8 mouse cellular contexts compared by ENCODE assay signal in genomic region chr4:98243502-98243901, GRCm38 (mm10).
DNase-seq lines count a peak whose midpoint lies in the region; ATAC-seq and TF ChIP-seq lines count a peak whose summit lies in the region.

No protein-coding gene starts in this region.

- 7% methylated on average over 6 of the region's 6 CpGs for WGBS in liver, embryonic 12.5 days (ENCODE audit: insufficient replicate concordance)
- 6% methylated on average over 6 of the region's 6 CpGs for WGBS in heart, embryonic 15.5 days
- whole genome bisulfite sequencing in lung, adult 2 months, result 17% methylated on average over 6 of the region's 6 CpGs

- no peak; the same call in 1 of the 2 replicates for ATAC-seq in liver, embryonic 12.5 days
- ATAC-seq in heart, embryonic 15.5 days (replicated peaks; ENCODE audit: insufficient number of reproducible peaks, insufficient read depth, low FRiP score, low read depth), result no peak

- no peak for TF ChIP-seq POLR2A in lung, adult 2 months (IDR thresholded peaks at IDR 0.05; ENCODE audit: borderline replicate concordance, extremely low read depth, low read depth, low read length)

- no peaks in the 10 kb centered on the region for H3K36me3 ChIP-seq in liver, embryonic 12.5 days
- no peaks in the 10 kb centered on the region for H3K36me3 ChIP-seq in heart, embryonic 15.5 days

- no peak overlapping the region for H3K9ac ChIP-seq in liver, embryonic 12.5 days
- H3K9ac ChIP-seq in heart, embryonic 15.5 days, result no peak overlapping the region

- H3K27me3 ChIP-seq in liver, embryonic 12.5 days (replicated peaks), result peaks cover 8% of the 10 kb centered on the region; the same call in 1 of the 2 replicates
- no peaks in the 10 kb centered on the region for H3K27me3 ChIP-seq in heart, embryonic 15.5 days

- DNase-seq in liver, result peak; percentile 66
- DNase-seq in embryo, embryonic 11 days, result peak; percentile 92
- peak; percentile 70 for DNase-seq in kidney, postnatal 10 days
- DNase-seq in lung, adult 2 months, result peak; percentile 15
- peak; percentile 92 for DNase-seq in retina, embryonic 14.5 days (ENCODE audit: low spot score)
- peak; percentile 83 to 85 for DNase-seq in thymus, postnatal 36 days

- peaks cover 14% of the 10 kb centered on the region for H3K4me1 ChIP-seq in liver, embryonic 12.5 days
- H3K4me1 ChIP-seq in heart, embryonic 15.5 days (replicated peaks), result peaks cover 9% of the 10 kb centered on the region
- peaks cover 5% of the 10 kb centered on the region; the same call in 1 of the 2 replicates for H3K4me1 ChIP-seq in lung, adult 2 months (ENCODE audit: control insufficient read depth, insufficient read depth, low read length)

- TF ChIP-seq CTCF in lung, adult 2 months (IDR thresholded peaks at IDR 0.05; ENCODE audit: insufficient read depth, low read length), result peak; percentile 26; the same call in 1 of the 2 replicates

- H3K4me2 ChIP-seq in liver, embryonic 12.5 days, result no peak overlapping the region
- 0 out of 2 replicates have a peak overlapping the region, but pooled peaks have one; percentile 12 for H3K4me2 ChIP-seq in heart, embryonic 15.5 days

- H3K9me3 ChIP-seq in liver, embryonic 12.5 days (replicated peaks), result no peaks in the 10 kb centered on the region
- no peaks in the 10 kb centered on the region for H3K9me3 ChIP-seq in heart, embryonic 15.5 days (replicated peaks)

- H3K4me3 ChIP-seq in liver, embryonic 12.5 days, result no peak overlapping the region
- no peak overlapping the region for H3K4me3 ChIP-seq in heart, embryonic 15.5 days
- no peak overlapping the region for H3K4me3 ChIP-seq in lung, adult 2 months (replicated peaks; ENCODE audit: extremely low read depth, low read depth, low read length)

- no peak overlapping the region for H3K27ac ChIP-seq in liver, embryonic 12.5 days
- H3K27ac ChIP-seq in heart, embryonic 15.5 days, result no peak overlapping the region

Comparison
In these comparisons a context has a peak if more than half of its experiments do, and no peak if none do; other contexts are left out.
1. DNase-seq: peak in every context shown above with its lines; median percentile 92 in embryo, embryonic 11 days; 92 in retina, embryonic 14.5 days; 84 in thymus, postnatal 36 days; 70 in kidney, postnatal 10 days; 66 in liver; 15 in lung, adult 2 months.